Mouse (Mus musculus) spleen, postnatal 4 days (tissue): Measurements from ENCODE around the gene Gm572.

ENCODE experiments used
- DNase-seq, 2 experiments: peaks; one replicate each; pipeline ENCODE4 v3.0.0; 2022; ENCODE audit warnings: low spot score in 2 of 2

Gm572 gene

GRCm38 (mm10) chr4:148643291-148644156 lies at the start of gene Gm572:
Gene Gm572 (plus strand): TSS chr4:148643317.
- no peak for DNase-seq

- no peak for DNase-seq
These were observed 49.1 kb upstream of the Gm572 start for GRCm38 (mm10) chr4:148593996-148594395.

- no peak for DNase-seq
These were observed 47.2 kb upstream of the Gm572 start for GRCm38 (mm10) chr4:148595916-148596315.

GRCm38 (mm10) chr4:148596731-148597130 lies 46.4 kb upstream of the Gm572 start:
- DNase-seq = no peak

- DNase-seq = no peak
These were observed 44.3 kb upstream of the Gm572 start for GRCm38 (mm10) chr4:148598826-148599225.

GRCm38 (mm10) chr4:148600316-148600715 lies 42.8 kb upstream of the Gm572 start:
- no peak for DNase-seq

GRCm38 (mm10) chr4:148601871-148602270 lies 41.2 kb upstream of the Gm572 start:
- DNase-seq = no peak

- DNase-seq = no peak
These were observed 40.6 kb upstream of the Gm572 start, which contains the start of gene Masp2 for GRCm38 (mm10) chr4:148602357-148603120. Gene Masp2 (plus strand): TSS chr4:148602554.

GRCm38 (mm10) chr4:148603376-148604139 lies 39.6 kb upstream of the Gm572 start:
- DNase-seq = no peak

- no peak for DNase-seq
These were observed 39.0 kb upstream of the Gm572 start for GRCm38 (mm10) chr4:148604141-148604540.

GRCm38 (mm10) chr4:148604541-148605165 lies 38.5 kb upstream of the Gm572 start:
- peak; percentile 69 to 88 for DNase-seq

- peak; percentile 76 to 91 for DNase-seq
These were observed 35.4 kb upstream of the Gm572 start for GRCm38 (mm10) chr4:148607758-148608157.

GRCm38 (mm10) chr4:148609805-148610204 lies 33.3 kb upstream of the Gm572 start:
- no peak for DNase-seq

- no peak for DNase-seq
These were observed 32.3 kb upstream of the Gm572 start for GRCm38 (mm10) chr4:148610631-148611364.

GRCm38 (mm10) chr4:148612557-148612956 lies 30.6 kb upstream of the Gm572 start:
- no peak for DNase-seq

- no peak for DNase-seq
These were observed 29.4 kb upstream of the Gm572 start for GRCm38 (mm10) chr4:148613738-148614137.

- DNase-seq = no peak
These were observed 23.3 kb upstream of the Gm572 start for GRCm38 (mm10) chr4:148619805-148620204.

GRCm38 (mm10) chr4:148620718-148621117 lies 22.4 kb upstream of the Gm572 start:
- no peak for DNase-seq

- DNase-seq = no peak
These were observed 20.6 kb upstream of the Gm572 start for GRCm38 (mm10) chr4:148622485-148622884.

- DNase-seq = no peak
These were observed 19.5 kb upstream of the Gm572 start for GRCm38 (mm10) chr4:148623609-148624008.

GRCm38 (mm10) chr4:148625010-148625409 lies 18.1 kb upstream of the Gm572 start:
- DNase-seq = no peak
